Mouse (Mus musculus) olfactory bulb, adult 2 months (tissue): Measurements from ENCODE around the gene Rcn1. TPM values are rescaled to one million over a fixed set of nuclear protein-coding genes. Genes with fewer than 3 reads are reported as not detected.

ENCODE experiments used
- H3K27ac ChIP-seq: fragments of 200-500 bp; 2 replicates; pipeline ENCODE4 v1.5.1; 2012; ENCODE audit warnings: low read depth, low read length; ENCODE audit not compliant: insufficient read depth
- H3K4me1 ChIP-seq: fragments of 200-500 bp; 2 replicates; pipeline ENCODE4 v1.6.1; 2012; ENCODE audit warnings: low read length; ENCODE audit not compliant: control insufficient read depth, insufficient read depth
- H3K4me3 ChIP-seq: fragments of 200-500 bp; 2 replicates; pipeline ENCODE4 v1.5.1; 2012; ENCODE audit warnings: mild to moderate bottlenecking, low read depth, low read length, moderate library complexity; ENCODE audit not compliant: insufficient read depth
- CTCF ChIP-seq: fragments of 200-500 bp; IDR thresholded peaks from 2 replicates; pipeline ENCODE4 v1.5.1; 2012; ENCODE audit warnings: low read depth, mild to moderate bottlenecking, low read length, moderate library complexity; ENCODE audit not compliant: insufficient read depth
- POLR2A ChIP-seq: fragments of 200-500 bp; IDR thresholded peaks from 2 replicates; pipeline ENCODE4 v1.6.1; 2012; ENCODE audit warnings: mild to moderate bottlenecking, low read depth, low read length, moderate library complexity; ENCODE audit not compliant: insufficient read depth
- WGBS: fragments of 180-500 bp; shearing (Covaris S2); methylation state at CpG from one replicate; pipeline ENCODE4 v1.1.7; 2018; 5-methylcytosine and 5-hydroxymethylcytosine counted together
- polyA plus RNA-seq: library from polyadenylated mRNA; stranded (reverse); fragments of >200 nt; gene quantifications from 2 replicates; pipeline ENCODE4 v1.2.4, GENCODE M21; 2012; ENCODE audit warnings: low replicate concordance; ENCODE audit not compliant: missing spikeins, insufficient read depth, insufficient read length

Gene Rcn1
- polyA plus RNA-seq, 1 experiment: 139 TPM

DNA sequence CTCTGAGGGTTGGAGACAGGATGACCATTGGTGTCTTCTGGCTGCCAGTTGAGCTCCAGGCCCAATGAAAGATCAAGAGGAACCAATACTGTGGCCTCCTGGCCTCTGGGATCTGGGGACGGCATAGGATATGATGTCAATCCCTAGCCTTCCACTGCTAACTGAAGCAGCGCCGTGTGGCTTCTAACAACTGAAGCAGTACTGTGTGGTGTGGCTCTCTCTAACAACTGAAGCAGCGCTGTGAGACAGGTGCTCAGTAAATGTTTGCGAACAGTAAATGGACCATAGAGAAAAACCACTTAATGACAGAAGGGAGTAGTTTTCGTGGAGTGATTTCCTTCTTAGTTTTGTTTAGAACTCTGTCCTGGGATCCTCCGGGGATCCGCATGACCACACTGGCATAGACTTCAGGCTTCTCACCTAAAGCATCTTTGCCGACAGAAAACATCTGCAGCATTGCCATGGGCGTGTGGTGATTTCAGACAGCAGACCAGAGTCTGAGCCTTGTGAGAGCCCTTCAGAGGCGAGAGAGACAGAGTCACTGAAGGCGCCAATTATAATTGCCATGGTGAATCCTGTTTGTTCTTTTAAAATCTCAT is 19.6 kb upstream of the Rcn1 start:
- TF ChIP-seq POLR2A (no peak), CTCF (no peak)
- Histone ChIP-seq H3K4me1 (peaks cover 9% of the 10 kb centered on the region), H3K27ac (no peak overlapping the region), H3K4me3 (no peak overlapping the region)
- 97% methylated on average over 12 of the region's 12 CpGs for WGBS

DNA sequence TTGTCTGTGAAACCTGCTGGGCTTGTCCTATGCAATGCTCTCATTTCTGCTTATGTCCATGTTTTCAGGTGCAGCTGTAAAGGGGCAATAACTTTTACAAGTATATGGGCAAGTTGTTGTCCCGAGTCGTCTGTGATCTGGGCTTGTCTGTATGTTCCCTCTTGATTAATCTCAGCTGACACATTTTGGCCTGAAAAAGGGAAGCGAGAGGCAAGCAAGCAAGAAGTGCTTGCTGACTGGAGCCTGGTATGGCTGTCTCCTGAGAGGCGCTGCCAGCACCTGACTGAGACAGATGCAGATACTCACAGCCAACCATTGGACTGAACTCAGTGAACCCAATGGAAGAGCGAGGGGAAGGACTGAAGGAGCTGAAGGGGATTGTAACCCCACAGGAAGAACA is 18.5 kb upstream of the Rcn1 start:
- 93% methylated on average over 5 of the region's 5 CpGs for WGBS
- H3K27ac ChIP-seq: no peak overlapping the region
- H3K4me1 ChIP-seq: peaks cover 9% of the 10 kb centered on the region
- no peak for TF ChIP-seq CTCF
- no peak for TF ChIP-seq POLR2A
- H3K4me3 ChIP-seq: no peak overlapping the region

DNA sequence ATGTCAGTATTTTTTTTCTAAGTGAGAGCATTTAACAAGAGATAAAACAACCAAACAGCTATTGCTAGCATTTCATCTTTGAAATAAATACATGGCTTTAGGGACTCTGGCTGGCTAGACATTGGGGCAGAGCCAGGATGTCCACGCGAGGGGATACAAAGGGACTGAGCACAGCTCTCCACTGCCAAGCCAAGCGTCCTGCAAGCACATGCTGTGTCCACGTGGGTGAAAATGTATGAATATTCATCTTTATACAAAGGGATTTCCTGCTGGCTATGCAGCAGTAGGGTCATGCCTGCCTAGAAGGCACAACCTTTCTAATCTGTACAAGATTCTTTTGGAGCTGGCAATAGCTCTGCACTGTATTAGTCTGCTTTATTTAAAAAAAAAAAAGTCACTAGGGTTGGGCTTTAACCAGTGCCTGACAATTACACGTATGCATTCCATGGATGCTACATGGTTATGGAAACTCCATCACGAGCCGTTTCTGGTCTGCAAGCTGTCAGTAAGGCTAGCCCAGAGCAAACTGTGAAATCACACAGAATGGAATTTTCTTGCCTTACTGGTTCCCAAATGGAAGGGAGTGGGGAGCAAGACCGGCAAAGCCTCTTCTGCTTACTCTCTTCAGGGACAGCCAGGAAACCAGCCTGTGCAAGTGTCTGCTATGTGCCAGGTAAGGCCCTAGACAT is 17.7 kb upstream of the Rcn1 start:
- Histone ChIP-seq H3K4me1 (peaks cover 9% of the 10 kb centered on the region), H3K4me3 (no peak overlapping the region), H3K27ac (no peak overlapping the region)
- 47% methylated on average over 8 of the region's 8 CpGs for WGBS
- TF ChIP-seq CTCF: no peak

DNA sequence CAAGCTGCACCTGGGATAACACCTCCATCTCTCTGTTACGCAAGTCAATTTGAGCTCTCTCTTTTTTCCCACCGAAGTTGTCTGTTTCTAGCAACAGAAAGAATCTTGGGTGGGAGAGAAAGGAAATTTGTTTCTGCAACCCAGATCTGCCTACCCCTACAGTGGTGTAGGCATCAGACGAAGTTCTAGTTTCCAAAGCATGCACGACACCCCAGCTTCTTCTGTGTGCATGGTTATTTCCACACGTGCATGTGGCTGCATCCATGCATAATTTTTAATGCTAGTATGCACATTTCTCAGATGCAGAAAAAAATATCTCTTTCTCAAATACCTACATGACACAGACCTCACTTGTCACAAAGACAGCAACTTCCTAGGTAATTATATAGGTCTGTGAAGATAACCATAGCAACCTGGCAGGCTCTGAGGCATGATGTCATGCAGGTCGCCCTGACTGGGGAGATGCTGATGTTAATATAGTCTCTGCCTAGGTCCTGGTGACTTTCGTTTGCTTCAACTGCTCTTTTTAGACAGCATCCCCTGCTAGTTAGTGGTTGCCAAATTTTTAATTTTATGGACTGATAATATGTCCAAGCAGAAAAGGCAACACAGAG is 17.0 kb upstream of the Rcn1 start:
- 33% methylated on average over 7 of the region's 7 CpGs for WGBS
- Histone ChIP-seq H3K4me1 (peaks cover 9% of the 10 kb centered on the region), H3K27ac (no peak overlapping the region), H3K4me3 (no peak overlapping the region)
- TF ChIP-seq CTCF: no peak
- no peak for TF ChIP-seq POLR2A

DNA sequence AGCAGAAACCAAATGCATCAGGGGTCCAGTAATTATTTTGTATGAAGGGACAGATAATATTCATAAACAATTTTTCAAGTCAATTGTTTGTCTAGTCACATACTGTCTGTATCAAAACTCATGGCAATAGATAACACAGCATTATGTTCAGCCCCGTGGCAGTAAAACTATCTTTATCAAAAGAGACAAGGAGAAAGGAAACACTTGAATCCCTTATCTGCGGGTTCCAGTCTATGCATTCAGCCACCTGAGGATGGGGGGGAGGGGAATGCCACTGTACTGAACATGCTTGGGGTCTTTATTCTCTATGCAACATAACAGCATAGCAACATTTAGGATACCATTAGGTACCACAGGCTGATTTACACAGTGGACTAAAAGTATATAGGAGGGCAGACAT is 15.2 kb upstream of the Rcn1 start:
- H3K27ac ChIP-seq: no peak overlapping the region
- WGBS: 89% methylated on average over 2 of the region's 2 CpGs
- no peak for TF ChIP-seq CTCF
- H3K4me3 ChIP-seq: no peak overlapping the region
- peaks cover 9% of the 10 kb centered on the region for H3K4me1 ChIP-seq

DNA sequence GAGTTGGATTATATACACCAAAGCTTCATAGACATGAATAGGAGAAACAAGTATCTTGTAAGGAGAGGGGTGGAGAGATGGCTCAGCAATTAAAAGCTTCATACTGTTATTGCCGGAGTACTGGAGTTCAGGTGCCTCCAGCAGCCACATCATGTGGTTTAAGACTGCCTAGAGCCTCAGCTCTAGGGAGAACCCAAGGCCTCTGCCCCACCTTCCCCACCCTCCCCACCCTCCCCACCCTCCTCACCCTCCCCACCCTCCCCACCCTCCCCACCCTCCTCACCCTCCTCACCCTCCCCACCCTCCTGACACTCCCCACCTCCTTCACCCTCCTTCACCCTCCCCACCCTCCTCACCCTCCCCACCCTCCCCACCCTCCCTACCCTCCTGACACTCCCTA is 10.1 kb upstream of the Rcn1 start:
- H3K4me3 ChIP-seq: no peak overlapping the region
- TF ChIP-seq POLR2A: no peak
- no peak for TF ChIP-seq CTCF
- no peaks in the 10 kb centered on the region for H3K4me1 ChIP-seq
- no peak overlapping the region for H3K27ac ChIP-seq
- 100% methylated on average over 1 of the region's 1 CpGs for WGBS

DNA sequence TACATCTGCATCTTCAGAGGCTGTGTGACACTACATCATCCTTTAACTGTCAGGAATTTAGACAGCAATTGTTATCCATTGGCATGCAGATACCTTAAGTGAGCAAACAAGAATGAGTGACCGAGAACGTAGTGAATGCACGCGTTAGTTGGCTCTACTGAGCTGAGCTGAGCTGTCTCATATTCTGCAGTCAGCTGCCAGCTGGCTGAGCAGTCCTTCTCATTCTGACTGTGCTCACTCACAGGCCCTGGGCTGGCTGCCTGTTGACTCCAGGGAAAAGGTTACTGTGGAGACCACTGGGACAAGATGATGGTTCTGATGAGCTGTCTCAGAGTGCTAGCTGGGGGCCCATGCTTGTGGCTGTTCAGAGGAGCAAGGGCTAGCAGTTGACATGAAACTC is 9.4 kb upstream of the Rcn1 start:
- H3K4me1 ChIP-seq: no peaks in the 10 kb centered on the region
- no peak overlapping the region for H3K27ac ChIP-seq
- 59% methylated on average over 4 of the region's 4 CpGs for WGBS
- TF ChIP-seq POLR2A: no peak
- TF ChIP-seq CTCF: no peak
- H3K4me3 ChIP-seq: no peak overlapping the region

DNA sequence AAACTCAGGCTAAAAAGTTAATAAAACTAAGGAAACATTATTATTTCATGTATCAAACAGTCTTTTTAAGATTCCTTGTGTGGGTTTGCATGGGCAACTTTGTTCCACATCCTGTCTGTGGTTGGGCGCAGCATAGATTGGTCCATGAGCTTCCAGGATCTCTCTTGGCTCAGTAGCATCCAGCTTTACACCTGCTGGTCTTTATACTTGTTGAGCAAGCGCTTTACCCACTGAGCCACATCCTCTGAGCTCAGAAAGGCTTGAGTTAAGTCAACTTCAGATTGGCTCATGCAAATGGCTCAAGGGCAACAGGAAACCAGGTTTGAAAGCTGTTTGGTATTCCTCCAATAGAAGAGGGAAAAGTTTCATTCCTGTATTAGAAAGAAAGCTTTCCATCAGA is 3.1 kb upstream of the Rcn1 start:
- Histone ChIP-seq H3K4me1 (peaks cover 9% of the 10 kb centered on the region), H3K4me3 (no peak overlapping the region), H3K27ac (no peak overlapping the region)
- no peak for TF ChIP-seq POLR2A
- TF ChIP-seq CTCF: no peak
- 93% methylated on average over 2 of the region's 2 CpGs for WGBS

DNA sequence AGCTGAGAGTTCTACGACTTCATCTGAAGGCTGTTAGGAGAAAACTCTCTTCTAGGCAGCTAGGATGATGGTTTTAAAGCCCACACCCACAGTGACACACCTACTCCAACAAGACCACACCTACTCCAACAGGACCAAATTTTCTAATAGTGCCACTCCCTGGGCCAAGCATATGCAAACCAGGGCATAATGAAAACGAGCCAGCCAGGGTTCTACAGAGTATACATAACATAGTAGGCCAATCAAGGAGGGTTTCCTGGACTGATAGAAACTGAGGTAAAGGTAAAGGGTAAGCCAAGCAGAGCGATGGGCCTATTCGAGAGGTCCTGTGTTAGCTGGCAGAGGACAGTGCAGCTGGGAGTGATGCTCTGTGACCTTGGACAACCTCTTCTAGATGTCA is 1.4 kb upstream of the Rcn1 start:
- Histone ChIP-seq H3K27ac (no peak overlapping the region), H3K4me1 (peaks cover 9% of the 10 kb centered on the region), H3K4me3 (no peak overlapping the region)
- TF ChIP-seq POLR2A (no peak), CTCF (no peak)
- WGBS: 94% methylated on average over 4 of the region's 4 CpGs

DNA sequence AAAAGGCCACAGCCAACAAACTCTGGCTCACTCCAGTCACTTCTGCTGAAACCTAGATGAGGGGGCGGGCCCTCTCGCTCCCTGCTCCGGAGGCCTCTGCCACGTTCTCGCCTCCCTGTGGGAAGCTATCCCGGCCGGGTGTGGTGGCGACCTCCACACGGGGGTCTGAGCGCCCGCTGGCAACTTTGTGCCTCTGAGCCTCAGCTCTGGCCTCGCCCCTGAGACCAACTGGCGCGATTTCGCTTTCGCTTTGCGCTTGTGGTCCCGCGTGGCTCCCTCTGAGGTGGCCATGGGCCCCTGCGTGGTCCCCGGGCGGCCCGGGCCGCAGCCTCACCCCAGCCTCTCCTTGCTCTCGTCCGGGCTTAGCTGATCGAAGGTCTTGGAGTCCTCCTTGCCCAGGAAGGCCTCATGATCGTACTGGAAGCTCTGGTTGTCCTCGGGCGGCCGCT is 459 bp downstream of the Rcn1 start:
- Histone ChIP-seq H3K4me3 (peak overlapping the region; percentile 58), H3K27ac (no peak overlapping the region), H3K4me1 (peaks cover 9% of the 10 kb centered on the region)
- WGBS: 4% methylated on average over 31 of the region's 31 CpGs
- TF ChIP-seq POLR2A (no peak; the same call in 1 of the 2 replicates), CTCF (no peak)
